Mouse (Mus musculus) ES-E14 (cell line): ENCODE data around the gene Psmd12.

Experiments used
- CHD2 ChIP-seq: IDR thresholded peaks from 2 replicates; pipeline ENCODE4 v1.6.1; 2014; ENCODE audit warnings: mild to moderate bottlenecking, low read depth, low read length, inconsistent platforms
- MAFK ChIP-seq: IDR thresholded peaks from 2 replicates; pipeline ENCODE4 v1.6.1; 2014; ENCODE audit warnings: mild to moderate bottlenecking, low read depth, low read length, inconsistent platforms; ENCODE audit not compliant: insufficient read depth
- ZC3H11A ChIP-seq: IDR thresholded peaks from 2 replicates; pipeline ENCODE4 v1.6.1; 2012; ENCODE audit warnings: low read depth, mild to moderate bottlenecking, inconsistent platforms, low read length, borderline replicate concordance
- ZNF384 ChIP-seq: IDR thresholded peaks from 2 replicates; pipeline ENCODE4 v1.6.1; 2012; ENCODE audit warnings: low read depth, low read length, inconsistent platforms

GRCm38 (mm10) chr11:107548204-107548975, 69.1 kb downstream of the Psmd12 start:
- TF ChIP-seq CHD2 = no peak
- TF ChIP-seq ZC3H11A = no peak
- TF ChIP-seq MAFK = no peak
- peak; percentile 82 for TF ChIP-seq ZNF384
